Mouse (Mus musculus): ENCODE data around the gene Wfdc15a.

GRCm38 (mm10) chr2:164232671-164233070, 32.7 kb upstream of the Wfdc15a start:
- TF ChIP-seq CTCF (IDR thresholded peaks at IDR 0.05; ENCODE audit: low read depth, low read length) (no peak), TAL1 (conservative IDR thresholded peaks at IDR 0.05; ENCODE audit: low read depth, low read length) (no peak), GATA1 (IDR thresholded peaks at IDR 0.05; ENCODE audit: borderline replicate concordance, low read length) (no peak)

Measured in G1E (cell line).